Mouse (Mus musculus) T-cell, adult 2 months (primary cell): ENCODE data around the gene Hjurp.

Experiments used
- DNase-seq: peaks from one replicate; pipeline ENCODE4 v3.0.0; 2022; ENCODE audit warnings: low spot score

Hjurp gene

DNA sequence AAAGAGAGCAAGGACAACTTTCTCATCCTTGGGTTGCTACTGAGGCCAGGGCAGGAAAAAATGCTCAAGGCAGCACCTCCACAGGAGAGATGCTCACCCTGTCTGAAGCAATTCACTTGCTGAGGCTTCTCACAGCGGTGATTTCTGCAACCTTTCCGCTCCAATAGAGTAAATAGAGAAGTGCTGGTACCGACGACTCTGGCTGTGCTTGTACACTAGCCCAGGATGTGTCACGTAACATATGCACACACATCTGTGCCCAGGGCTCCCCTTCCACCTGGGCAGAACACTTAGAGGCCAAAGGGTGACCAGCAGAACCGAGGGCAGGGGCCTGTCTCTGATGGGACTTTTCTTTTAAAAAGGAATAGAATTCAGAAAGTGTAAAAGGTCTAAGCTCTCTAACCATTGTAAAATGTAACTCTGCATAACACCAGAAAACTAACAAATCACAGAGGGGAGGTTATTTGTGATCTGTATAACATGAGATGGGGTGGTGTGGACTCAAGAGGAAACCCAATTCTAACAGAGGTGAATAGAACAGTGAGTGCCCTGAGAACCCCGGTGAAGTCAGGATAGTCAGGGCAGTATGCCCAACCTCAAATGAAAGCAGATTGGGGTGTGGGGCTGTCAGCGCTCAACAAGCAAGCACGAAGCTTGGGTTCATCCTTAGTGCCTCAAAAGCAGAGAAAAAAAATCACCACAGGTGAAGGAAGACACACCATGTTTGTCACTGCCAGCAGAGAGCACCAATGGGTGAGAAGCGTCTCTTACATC is 16.6 kb downstream of the Hjurp start:
- DNase-seq: no peak

DNA sequence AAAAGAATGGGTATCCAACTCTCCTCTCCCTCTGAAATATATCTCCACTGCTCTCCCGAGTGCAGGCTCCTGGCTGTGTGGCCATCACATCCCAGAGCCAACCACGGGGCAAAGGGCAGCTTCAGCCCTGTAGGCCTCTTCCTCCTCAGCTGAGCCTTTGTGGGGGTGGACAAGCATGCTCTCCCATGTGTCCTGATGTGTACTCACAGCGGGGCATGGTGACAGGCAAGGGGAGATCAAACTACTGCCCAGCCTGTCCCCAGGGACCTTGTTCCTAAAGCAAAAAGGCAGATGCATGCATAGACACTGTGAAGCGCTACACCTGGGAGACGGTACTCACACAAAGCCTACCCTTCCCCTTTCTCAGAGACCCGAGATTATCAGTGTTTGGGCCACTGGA is 17.3 kb downstream of the Hjurp start:
- no peak for DNase-seq

DNA sequence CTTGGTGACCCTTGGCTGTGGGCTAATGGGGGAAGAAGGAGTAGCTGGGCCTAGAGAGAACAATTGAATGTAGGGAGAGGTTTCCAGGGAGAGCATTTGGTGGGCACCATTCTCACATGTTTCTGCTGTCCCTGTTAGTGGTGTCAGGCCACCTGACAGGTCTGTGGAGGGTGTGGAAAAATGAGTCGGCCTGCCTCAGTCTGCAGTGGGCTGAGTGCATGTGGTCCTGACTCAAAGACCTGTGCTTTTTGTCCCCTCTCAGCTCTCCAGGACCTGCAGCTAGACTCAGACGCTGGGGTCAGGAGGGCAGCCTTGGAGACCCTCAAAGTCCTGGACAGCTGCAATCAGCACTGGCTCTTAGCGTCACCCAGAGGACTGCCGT is 17.8 kb downstream of the Hjurp start:
- no peak for DNase-seq

DNA sequence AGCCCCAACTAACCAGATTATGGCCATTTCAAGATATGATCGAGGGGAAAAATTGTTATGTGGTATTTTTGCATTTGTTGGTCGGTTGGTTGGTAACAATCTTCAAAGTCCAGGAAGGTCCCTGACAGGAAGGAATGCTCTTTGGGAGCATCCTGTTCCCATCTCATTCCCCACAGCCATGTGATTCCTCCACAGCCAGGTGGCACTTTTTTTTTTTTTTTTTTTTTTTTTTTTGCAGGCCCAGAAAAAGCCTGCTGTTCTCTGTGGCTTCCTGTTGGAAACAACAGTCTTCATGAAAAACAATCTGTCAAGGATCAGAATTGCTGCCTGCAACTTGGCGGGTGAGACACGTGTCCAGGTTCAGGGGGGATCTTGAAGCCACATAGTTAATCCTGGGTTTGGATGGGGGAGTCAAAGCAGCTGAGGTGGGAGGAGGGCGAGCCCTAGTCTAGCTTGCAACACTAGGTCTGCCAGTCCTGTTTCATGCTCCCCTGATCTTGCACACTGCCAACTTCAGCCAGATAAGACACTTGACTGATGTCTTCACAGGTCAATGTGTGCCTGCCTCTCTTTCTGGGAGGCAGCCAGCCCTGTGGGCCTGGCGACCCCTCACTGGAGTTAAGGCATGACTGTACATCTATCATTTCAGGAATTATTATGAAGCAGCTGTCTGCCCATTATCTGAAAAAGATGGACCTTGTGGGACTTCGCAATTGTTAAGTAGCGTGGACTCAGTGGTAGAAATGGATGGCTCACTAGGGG is 18.4 kb downstream of the Hjurp start:
- no peak for DNase-seq

DNA sequence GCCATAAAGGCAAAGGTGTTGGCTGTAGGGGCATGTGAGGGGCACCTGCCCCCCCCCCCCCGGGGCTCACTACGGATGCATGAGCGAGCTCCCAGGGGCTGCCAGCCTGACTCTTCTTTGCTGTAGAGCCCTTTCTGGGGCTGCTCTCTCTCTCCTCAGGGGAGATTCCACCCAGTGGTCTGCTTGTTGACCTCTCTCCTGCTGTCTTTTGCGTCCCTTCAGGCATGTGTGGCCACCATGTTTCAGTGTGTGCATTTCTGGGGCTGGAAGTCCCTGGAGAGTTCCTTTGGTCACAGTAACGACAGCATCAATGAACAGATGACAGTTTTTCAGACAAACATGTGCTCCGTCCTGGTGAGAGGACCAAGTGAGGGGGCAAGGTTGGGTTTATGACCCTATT is 19.1 kb downstream of the Hjurp start:
- no peak for DNase-seq

DNA sequence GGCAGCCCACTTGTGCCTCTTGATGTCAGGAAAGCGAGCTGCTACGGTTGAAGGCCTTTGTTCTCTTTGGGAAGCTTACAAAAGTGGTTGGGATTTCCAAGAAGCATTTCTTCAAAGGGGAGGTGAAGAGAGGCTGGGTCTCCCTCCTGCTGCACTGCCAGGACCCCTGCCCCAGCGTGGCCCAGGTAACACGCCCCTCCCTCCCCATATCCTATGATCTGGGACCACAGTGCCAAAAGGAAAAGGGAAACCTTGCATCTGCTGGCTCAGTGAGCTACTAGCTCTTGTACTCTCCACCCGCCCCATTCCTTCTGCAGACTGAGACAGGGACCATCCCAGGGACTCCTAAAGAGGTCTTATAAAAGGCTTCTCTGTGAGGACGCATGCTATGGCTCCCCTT is 19.8 kb downstream of the Hjurp start:
- DNase-seq: no peak

DNA sequence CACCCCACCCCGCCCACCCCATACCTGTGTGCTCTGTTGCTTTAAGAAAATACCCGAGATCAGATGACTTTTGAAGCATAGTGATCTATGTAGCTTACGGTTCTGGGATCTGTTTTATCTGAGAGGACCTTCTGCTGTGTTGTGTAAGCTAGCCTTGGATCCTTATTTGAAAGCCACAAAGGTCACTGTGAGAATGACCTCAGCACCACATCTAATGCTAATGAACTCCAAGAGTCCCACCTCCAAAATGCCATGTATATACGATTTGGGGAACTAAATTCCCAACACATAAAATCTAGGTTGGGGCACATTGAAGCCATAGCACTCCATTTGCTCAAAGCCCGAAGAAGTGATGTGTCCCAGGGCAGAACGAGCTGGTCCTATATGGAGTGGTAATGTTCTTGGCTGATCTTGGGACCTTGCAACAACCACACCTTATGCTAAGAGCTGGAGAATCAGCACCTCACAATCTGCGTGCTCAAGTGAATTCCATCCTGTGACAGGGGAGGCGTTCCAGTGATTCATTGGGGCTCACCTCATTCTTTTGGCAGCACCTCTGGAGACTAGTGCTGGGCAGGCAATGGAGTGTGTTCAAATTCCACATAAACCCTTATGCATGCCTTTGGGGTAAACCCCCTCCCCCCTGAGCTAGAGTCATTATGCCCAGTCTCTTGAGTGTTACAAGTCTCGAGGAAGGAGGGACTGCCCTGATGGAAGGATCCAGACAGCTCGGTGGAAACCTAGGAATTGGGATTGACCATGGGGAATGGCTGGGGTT is 20.4 kb downstream of the Hjurp start:
- DNase-seq: no peak

DNA sequence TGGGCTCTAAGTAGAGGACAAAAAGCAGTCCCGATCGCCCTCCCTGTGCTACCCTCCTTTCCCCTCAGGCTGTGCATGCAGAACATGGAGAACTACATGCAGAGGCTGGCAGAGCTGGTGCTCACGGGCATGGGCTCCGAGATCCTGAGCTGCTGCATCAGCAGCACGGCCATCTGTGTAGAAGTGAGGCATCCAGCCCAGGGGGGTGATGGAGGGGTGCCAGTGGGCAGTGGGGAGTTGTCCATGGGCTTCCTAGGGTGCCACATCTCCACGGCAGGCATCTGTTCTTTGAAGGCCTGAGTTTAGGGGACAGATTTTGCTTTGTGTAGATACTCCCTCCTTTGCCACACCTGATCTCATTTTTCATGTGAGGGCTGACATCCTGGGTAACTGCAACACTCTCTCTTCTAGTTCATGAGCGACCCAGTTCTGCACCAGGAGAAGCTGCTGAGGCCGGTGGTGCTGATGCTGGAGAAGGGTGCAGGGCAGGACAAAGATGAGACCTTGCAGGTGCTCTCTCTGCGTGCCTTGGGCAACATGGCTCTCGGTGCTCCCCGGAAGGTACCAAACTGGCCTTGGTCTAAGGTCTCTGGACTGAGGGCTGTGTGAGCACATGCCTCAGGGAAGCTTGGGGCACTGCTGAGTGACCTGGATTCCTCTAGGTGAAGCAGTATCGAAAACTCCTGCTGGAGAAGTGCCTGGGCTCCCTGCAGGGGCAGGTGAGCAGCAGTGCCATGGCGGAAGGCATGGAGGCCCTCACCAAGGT is 21.3 kb downstream of the Hjurp start:
- DNase-seq: no peak

DNA sequence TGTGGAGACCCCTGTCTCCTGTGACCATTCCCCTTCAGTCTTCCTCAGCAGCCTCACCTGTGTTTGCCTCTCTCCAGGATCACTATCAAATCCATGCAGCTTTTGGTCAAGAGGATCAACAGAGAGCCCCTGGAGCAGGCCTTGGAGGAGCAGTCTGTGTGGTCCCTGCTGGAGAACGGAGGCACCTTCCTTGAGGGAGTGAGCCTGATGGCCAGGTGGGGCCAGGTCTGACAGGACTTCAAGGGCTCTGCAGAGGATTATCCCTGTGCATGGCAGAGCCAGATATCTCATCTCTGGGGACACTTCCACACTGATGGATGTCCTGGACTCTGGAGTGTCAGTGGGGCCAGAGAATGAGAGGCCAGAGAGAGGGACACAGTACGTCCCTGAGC is 22.0 kb downstream of the Hjurp start:
- DNase-seq: no peak

DNA sequence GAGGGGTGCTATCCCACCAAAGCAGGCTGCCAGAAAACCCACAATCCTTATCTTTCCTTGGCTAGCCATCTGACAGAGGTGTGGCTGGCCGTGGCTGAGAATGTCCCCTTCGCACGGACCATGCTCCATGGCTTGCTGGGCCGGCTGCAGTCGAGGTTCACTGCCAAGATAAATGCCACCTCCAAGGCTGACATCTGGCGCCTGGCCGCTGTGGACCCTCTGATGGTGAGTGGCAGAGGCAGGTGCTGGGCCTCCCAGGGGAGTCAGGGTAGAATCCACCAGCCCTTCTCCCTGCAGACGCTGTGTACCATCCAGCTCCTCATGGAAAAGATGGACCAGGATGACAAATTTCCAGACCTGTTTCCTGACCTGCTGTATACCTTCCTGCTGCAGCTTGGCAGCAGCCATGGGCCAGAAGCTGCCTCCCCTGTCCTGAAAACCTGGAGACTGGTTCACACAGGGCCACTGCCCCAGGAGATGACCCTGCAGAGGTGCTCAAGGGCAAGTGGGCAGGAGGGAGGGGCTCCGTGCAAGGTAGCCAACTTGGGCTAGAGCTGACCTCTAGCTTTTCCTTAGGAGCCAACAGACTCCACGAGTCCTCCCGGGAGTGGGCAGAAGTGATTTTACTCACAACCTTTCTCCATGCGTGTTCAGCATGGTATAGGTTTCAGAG is 22.5 kb downstream of the Hjurp start:
- no peak for DNase-seq

DNA sequence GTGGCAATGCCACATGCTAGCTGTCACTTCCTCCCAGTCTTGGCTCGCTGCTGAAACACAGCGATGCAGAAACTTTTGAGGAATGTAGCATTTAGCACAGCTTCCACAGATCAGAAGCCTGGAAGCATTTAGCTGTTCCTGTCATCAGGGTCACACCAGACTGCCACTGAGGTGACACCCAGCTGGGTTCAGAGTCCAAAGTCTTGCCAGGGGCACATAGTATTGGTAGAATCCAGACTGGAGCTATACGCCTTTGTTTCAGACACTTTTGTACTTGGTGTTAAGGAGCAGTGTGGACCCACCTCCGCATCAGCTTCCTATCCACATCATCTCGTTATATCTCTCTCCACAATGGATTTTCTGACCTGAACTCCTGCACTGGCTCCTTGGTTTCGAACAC is 23.9 kb downstream of the Hjurp start:
- DNase-seq: no peak

DNA sequence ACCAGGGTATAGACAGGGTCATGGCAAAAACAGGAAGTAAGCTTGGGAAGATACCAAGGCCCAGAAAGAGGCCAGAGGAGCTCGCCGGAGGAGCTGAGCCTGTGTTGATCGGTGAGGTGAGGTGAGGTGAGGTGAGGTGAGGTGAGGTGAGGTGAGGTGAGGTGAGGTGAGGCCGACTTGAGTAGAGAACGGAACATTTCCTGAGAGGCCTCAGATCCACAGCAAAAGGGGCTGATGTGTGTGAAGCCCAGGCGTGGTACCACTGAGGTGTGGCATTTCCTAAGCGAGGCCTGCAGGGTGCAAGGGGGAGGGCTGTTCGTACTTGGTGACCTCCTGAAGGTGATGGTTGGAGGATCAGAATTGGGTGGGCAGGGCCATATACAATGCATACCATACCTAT is 24.3 kb downstream of the Hjurp start:
- DNase-seq: no peak

DNA sequence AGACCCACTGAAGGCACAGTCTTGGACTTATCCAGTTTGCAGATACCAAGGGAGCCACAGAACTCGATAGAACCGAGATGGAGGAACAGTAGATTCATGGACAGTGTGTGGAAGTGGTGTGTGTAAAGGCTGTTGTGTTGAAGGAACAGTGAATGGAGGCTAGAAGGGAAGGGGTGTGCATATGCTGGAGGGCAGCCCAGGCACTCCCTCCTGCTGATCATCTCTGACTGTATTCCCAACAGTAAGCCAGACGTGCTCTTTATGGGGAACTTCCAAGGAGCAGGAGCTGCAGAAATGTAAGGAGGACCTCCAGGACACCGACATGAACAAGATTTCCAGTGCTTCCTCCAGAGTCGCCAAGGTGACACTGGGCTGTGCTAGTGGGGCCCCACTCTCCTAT is 27.4 kb downstream of the Hjurp start:
- no peak for DNase-seq

DNA sequence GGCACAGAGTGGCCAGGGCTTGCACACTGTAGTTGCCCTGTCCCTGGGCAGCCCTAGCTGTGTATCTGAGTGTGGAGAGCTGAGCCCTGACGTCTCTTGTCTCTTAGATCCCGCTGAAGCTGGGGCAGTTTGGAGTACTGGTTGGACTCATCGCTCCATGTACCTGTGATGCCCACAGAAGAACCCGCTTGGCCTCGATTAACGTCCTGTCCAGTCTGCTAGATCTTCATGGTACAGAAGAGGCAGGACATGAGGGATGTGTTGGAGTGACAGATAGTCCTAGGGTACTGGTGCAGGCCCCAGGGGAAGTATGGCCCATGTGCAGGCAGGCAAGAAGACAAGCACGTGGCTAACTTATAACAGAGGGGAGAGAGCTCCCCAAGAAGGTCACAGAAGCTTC is 27.8 kb downstream of the Hjurp start:
- DNase-seq: no peak

DNA sequence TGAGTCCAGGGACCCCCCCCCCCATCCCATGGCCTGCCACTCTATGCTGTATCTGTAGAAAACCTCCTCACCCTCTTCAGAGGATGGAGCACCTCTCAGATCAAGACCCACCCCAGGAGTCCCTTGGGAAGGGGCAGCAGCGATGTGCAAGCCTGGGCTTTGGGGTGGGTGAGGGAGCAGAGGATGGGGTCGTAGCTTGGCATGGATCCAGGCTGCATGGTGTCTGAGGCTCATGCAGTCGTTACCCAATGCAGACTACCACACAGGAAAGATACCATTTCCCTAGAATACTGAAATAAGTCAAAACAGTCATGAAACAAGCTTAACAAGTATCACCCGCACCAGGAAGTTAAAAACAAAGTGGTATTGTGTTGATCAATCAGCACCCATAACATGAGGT is 28.8 kb downstream of the Hjurp start:
- no peak for DNase-seq

DNA sequence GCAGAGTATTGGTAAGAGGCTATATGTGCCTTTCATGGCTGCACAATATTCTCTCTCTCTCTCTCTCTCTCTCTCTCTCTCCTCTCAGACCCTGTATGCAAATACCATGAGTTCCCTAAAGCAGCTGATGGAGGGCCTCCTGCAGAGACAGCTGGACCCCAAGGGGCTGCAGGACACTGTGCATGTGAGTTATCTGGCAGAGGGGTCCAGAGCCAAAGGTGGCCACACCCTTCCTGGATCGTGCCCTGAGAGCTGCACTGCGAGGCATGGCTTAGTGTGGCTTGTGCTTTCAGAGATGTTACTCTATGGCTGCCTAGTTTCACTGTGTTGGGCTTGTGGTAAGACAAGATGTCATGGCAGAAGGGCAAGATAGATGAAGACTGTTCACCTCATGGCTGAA is 29.8 kb downstream of the Hjurp start:
- no peak for DNase-seq

DNA sequence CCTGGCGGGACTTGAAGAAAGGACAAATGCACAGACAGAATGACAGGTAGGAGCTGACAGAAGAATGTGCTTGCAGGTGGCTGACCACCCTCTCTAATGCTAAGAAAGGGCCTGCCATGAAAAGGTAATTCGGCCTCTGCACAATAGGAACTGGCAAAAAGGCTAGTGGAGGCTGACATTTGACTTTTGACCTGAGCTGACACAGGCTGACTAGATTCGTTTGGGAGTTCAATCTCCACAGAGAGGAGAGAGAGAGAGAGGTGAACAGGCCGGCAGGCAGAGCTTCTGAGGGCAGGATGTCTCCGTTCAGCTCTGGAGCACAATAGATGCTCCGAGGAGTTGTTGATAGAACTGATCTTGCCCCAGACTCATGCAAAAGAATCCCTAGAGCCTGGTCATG is 31.0 kb downstream of the Hjurp start:
- no peak for DNase-seq

DNA sequence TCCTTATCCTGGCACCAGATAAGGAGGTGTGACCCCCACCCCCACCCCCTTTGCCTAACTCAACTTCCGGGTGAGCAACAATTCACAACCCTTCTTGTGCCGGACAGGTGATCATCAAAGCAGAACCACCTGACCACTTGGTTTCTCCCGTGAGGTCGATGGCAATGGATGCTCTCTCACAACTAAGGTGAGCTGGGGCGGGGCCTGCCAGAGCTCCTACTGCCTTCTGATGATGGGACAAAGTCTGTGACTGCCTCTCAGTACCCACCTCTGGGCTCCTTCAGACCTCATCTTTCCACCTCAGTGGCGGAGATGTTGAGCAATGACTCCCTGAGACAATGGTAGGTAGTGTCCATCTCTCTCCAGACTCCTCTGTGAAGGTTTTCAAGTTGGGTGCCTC is 31.6 kb downstream of the Hjurp start:
- no peak for DNase-seq

DNA sequence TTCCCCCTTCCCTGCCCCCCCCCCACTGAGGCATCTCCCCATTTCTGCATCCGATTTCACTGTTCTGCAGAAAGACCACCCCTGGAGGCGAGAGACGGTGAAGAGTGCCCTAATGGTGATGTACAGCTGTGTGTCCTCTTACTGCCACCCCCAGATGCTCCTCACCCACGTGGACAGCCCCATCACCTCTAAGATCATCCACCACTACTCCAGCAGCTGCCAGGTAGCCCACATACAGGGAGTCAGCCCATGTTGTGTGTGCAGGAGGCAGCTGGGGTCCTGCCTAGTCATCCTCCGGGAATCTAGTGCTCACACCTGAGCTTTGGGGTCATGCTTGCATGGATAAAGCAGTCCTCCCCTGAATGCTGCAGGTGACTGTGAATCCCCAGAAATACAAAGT is 33.6 kb downstream of the Hjurp start:
- DNase-seq: no peak

DNA sequence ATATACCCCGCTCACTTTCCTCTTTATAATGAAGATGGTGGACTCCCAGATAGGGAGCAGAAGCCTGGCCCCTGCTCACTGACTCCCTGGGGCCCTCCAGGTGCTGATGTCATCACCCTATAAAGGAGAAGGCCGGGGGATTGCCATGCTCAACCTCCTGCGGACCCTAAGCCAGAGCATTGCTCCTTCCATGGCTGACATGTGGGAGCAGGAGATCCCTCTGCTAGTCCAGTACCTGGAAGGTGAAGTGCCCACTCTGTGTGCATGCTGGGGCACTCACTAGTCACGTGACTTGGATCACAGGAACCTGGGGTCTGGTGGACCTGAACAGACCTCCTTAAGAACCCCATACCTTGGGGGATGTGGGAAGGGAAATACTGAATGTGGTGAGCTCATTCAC is 36.9 kb downstream of the Hjurp start:
- DNase-seq: no peak

DNA sequence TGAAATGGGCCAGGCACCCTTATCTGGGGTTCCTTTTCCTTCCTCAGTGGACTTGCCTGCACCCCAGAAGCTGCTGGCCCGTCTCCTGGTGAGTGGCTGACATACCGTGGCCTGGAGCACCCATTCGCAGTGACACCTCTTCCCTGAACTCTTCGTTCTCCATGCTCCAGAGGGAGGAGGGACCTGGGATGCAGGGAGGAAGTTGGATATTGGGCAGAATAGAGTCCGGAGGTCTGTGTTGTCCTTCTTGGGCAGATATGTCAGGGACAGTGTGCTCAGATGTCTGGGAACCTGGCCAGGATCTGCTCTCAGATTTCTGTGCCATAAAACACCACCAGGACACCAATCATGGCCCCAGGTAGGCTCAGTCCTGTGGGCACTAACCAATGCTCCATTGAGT is 37.4 kb downstream of the Hjurp start:
- DNase-seq: no peak

DNA sequence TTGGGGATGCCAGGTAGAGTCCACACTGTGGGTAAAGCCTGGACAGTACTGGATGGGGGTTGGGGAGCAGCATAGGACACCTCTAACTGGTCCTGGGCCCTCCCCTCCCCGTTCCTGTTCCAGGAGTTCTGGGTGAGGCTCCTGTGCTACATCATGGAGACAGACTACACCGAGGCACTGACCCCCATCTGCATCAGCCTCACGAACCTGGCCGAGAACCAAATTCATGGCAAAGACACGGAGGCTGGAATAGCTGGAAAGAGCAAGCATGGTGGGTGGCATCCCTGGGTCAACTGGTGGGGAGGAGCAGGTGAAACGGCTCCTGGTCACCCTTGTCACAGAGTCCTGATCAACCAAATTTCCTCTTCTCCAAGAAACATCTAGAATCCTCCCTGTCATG is 38.7 kb downstream of the Hjurp start:
- DNase-seq: no peak
